Mouse (Mus musculus) kidney, adult 2 months (tissue): ENCODE measurements around the gene Prdx6.

Experiments used
- CTCF ChIP-seq: fragments of 200-500 bp; conservative IDR thresholded peaks from 2 replicates; pipeline ENCODE4 v1.5.1; 2011; ENCODE audit warnings: low read depth, mild to moderate bottlenecking, control low read depth, low read length, moderate library complexity, mixed read lengths; ENCODE audit not compliant: insufficient read depth, insufficient read length
- POLR2A ChIP-seq: fragments of 200-500 bp; IDR thresholded peaks from one replicate; pipeline ENCODE4 v1.6.1; 2011; ENCODE audit warnings: low read depth, low read length, control low read depth

- TF ChIP-seq POLR2A (no peak), CTCF (no peak)
Measured at GRCm38 (mm10) chr1:161264961-161265360, 13.9 kb upstream of the Prdx6 start.
